Mouse (Mus musculus) heart, embryonic 11.5 days (tissue): ENCODE results near the gene Galnt14. TPM values are rescaled to one million over a fixed set of nuclear protein-coding genes. Genes with fewer than 3 reads are reported as not detected.

Experiments
- ATAC-seq: fragments of 200-750 bp; cut with Nextera tagmentation; replicated peaks from 2 replicates; pipeline ENCODE4 v1.8.0; 2017; ENCODE audit warnings: moderate library complexity; ENCODE audit not compliant: insufficient number of reproducible peaks, low FRiP score, low TSS enrichment
- H3K27ac ChIP-seq: fragments of 300-500 bp; sonication (generic); 2 replicates; pipeline ENCODE4 v1.5.1; 2014; ENCODE audit warnings: mild to moderate bottlenecking, low read depth, low read length
- H3K27me3 ChIP-seq: fragments of 300-500 bp; sonication (generic); 2 replicates; pipeline ENCODE4 v1.6.1; 2014; ENCODE audit warnings: mild to moderate bottlenecking, low read length, mixed read lengths; ENCODE audit not compliant: control insufficient read depth, insufficient read depth
- H3K36me3 ChIP-seq: fragments of 300-500 bp; sonication (generic); 2 replicates; pipeline ENCODE4 v1.6.1; 2014; ENCODE audit warnings: mild to moderate bottlenecking, low read length, moderate library complexity, mixed read lengths; ENCODE audit not compliant: control insufficient read depth, insufficient read depth
- H3K4me1 ChIP-seq: fragments of 300-500 bp; sonication (generic); 2 replicates; pipeline ENCODE4 v1.6.1; 2014; ENCODE audit warnings: low read length; ENCODE audit not compliant: control insufficient read depth, insufficient read depth
- H3K4me2 ChIP-seq: fragments of 300-500 bp; sonication (generic); 2 replicates; pipeline ENCODE4 v1.6.1; 2014; ENCODE audit warnings: mild to moderate bottlenecking, moderate library complexity
- H3K4me3 ChIP-seq: fragments of 300-500 bp; sonication (generic); 2 replicates; pipeline ENCODE4 v1.5.1; 2014; ENCODE audit warnings: low read depth, low read length
- H3K9ac ChIP-seq: fragments of 300-500 bp; sonication (generic); 2 replicates; pipeline ENCODE4 v1.6.1; 2014; ENCODE audit warnings: mild to moderate bottlenecking, low read depth, low read length, moderate library complexity
- H3K9me3 ChIP-seq: fragments of 300-500 bp; sonication (generic); replicated peaks from 2 replicates; pipeline ENCODE4 v1.6.1; 2016; ENCODE audit warnings: low read length; ENCODE audit not compliant: control insufficient read depth
- WGBS: fragments of 180-500 bp; shearing (Covaris S2); extraction: QIAGEN DNeasy Blood & Tissue Kit; methylation state at CpG from one replicate; pipeline ENCODE4 v1.1.7; 2014; ENCODE audit not compliant: insufficient replicate concordance; 5-methylcytosine and 5-hydroxymethylcytosine counted together
- polyA plus RNA-seq: library from polyadenylated mRNA; unstranded; fragments of >200 nt; fragmentation: Nextera tagmentation; extraction: Ambion mirVana; gene quantifications from 2 replicates; pipeline ENCODE4 v1.2.1, GENCODE M21; 2014

The Galnt14 gene
- polyA plus RNA-seq, 1 experiment from 2014 or later: 2.1 TPM

- Histone ChIP-seq H3K4me1 (no peaks in the 10 kb centered on the region), H3K9ac (no peak overlapping the region), H3K27me3 (no peaks in the 10 kb centered on the region), H3K9me3 (no peaks in the 10 kb centered on the region), H3K4me2 (no peak overlapping the region), H3K4me3 (no peak overlapping the region), H3K27ac (no peak overlapping the region), H3K36me3 (no peaks in the 10 kb centered on the region)
- ATAC-seq: no peak
- WGBS: 84% methylated on average over 12 of the region's 12 CpGs
Observed at GRCm38 (mm10) chr17:73548783-73549566, 161.3 kb downstream of the Galnt14 start.

- 71% methylated on average over 7 of the region's 7 CpGs for WGBS
- H3K9me3 ChIP-seq: no peaks in the 10 kb centered on the region
- H3K4me2 ChIP-seq: no peak overlapping the region
- no peaks in the 10 kb centered on the region for H3K4me1 ChIP-seq
- no peak overlapping the region for H3K4me3 ChIP-seq
- no peaks in the 10 kb centered on the region for H3K36me3 ChIP-seq
- H3K27me3 ChIP-seq: no peaks in the 10 kb centered on the region
- no peak overlapping the region for H3K27ac ChIP-seq
- H3K9ac ChIP-seq: no peak overlapping the region
- no peak for ATAC-seq
Observed at GRCm38 (mm10) chr17:73548119-73548518, 162.1 kb downstream of the Galnt14 start.

DNA sequence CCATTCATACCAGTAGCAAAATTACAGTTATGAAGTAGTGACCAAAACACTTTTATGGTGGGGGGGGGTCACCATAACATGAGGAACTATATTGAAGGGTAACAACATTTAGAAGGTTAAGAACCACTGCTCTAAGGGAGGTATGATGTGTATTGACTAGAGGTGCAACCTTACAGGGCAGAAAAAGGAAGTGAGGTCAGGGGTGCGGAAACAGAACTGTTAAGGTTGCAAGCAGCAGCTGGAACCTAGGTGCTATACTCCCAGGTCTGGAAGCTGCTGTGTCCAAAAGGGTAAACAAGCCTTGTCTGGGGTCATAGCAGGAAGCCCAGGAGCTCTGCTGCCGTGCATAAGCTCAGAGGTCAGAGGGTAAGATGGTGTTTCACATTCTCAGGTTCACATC is 162.8 kb downstream of the Galnt14 start:
- H3K4me3 ChIP-seq: no peak overlapping the region
- 69% methylated on average over 2 of the region's 2 CpGs for WGBS
- no peaks in the 10 kb centered on the region for H3K4me1 ChIP-seq

DNA sequence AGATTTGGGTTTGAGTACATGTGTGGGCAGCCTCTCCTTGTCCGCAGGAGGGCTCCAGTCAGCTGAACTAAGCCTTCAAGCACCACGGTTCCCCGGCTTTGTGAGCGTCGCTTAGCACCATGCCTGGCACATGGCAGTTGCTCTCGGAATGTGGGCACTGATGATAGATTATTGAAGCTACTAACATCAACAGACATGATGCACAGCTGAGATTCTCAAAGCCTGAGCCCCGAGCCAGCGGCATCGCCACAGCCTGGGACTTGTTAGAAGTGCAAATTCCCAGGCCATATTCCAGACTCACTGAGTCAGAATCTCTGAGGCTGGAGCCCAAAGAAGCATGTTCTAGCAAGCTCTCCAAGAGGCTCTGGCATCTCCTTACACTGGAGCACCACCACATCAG is 168.3 kb downstream of the Galnt14 start:
- Histone ChIP-seq H3K4me1 (no peaks in the 10 kb centered on the region), H3K27ac (no peak overlapping the region), H3K9ac (no peak overlapping the region), H3K27me3 (0 out of 2 replicates have a peak, but pooled peaks cover 2% of the 10 kb centered on the region), H3K9me3 (no peaks in the 10 kb centered on the region), H3K36me3 (no peaks in the 10 kb centered on the region), H3K4me3 (no peak overlapping the region), H3K4me2 (no peak overlapping the region)
- no peak for ATAC-seq
- WGBS: 77% methylated on average over 9 of the region's 9 CpGs

More for the DNA sequence above, 162.8 kb downstream of the Galnt14 start:
- Histone ChIP-seq H3K9ac (no peak overlapping the region), H3K27me3 (no peaks in the 10 kb centered on the region), H3K36me3 (no peaks in the 10 kb centered on the region), H3K27ac (no peak overlapping the region), H3K9me3 (no peaks in the 10 kb centered on the region), H3K4me2 (no peak overlapping the region)
- ATAC-seq: no peak

- H3K27ac ChIP-seq: no peak overlapping the region
Observed at GRCm38 (mm10) chr17:73541233-73541570, 169.1 kb downstream of the Galnt14 start.

GRCm38 (mm10) chr17:73540409-73541232 is 169.6 kb downstream of the Galnt14 start:
- Histone ChIP-seq H3K4me3 (no peak overlapping the region), H3K9ac (no peak overlapping the region), H3K36me3 (no peaks in the 10 kb centered on the region), H3K27me3 (0 out of 2 replicates have a peak, but pooled peaks cover 2% of the 10 kb centered on the region), H3K4me1 (no peaks in the 10 kb centered on the region), H3K4me2 (no peak overlapping the region), H3K27ac (no peak overlapping the region), H3K9me3 (no peaks in the 10 kb centered on the region)
- no peak for ATAC-seq
- 45% methylated on average over 14 of the region's 14 CpGs for WGBS

More at GRCm38 (mm10) chr17:73541233-73541570, 169.1 kb downstream of the Galnt14 start:
- Histone ChIP-seq H3K9ac (no peak overlapping the region), H3K4me3 (no peak overlapping the region), H3K4me2 (no peak overlapping the region), H3K36me3 (no peaks in the 10 kb centered on the region), H3K27me3 (0 out of 2 replicates have a peak, but pooled peaks cover 2% of the 10 kb centered on the region), H3K9me3 (no peaks in the 10 kb centered on the region), H3K4me1 (no peaks in the 10 kb centered on the region)
- 30% methylated on average over 1 of the region's 1 CpGs for WGBS
- ATAC-seq: no peak

DNA sequence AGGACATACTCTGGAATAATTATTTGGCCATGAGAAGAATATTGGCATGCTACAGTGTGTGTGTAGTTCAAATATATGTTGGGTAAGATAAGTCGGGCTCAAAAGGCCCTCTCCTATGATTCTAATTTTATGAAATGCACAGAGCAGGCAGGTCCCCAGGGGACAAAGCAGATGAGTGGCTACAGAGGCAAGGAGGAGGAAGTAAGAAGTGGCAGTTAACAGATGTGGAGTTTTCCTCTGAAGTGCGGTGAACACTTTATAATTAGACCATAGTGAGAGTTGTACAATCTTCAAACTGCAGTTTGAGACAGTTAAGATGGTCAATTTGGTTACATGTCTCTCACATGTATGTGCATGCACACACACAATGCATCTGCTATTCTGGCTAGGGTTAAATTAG is 178.4 kb downstream of the Galnt14 start:
- Histone ChIP-seq H3K36me3 (no peaks in the 10 kb centered on the region), H3K27me3 (no peaks in the 10 kb centered on the region), H3K4me1 (no peaks in the 10 kb centered on the region), H3K9ac (no peak overlapping the region), H3K27ac (no peak overlapping the region), H3K4me2 (no peak overlapping the region), H3K4me3 (no peak overlapping the region), H3K9me3 (no peaks in the 10 kb centered on the region)
- no peak for ATAC-seq
- WGBS: 83% methylated on average over 2 of the region's 2 CpGs

DNA sequence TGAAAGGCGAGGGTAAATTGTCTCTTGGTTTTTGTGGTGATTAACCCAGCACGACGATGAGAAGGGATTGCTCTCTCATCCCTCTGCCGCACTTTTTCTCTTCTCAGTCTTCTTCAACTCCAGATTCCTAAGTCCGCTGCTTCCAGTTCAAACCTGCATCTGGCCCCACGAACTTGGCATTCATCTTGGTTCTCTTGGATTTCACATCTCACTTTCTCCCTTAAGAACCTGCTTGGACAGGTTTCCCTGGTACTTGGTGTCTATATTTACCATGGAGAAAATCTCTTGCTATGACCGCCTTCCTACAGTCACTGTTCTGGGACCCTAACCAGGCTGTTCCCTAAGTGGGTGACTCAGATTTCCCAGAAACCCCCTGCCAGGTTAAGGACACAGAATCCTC is 188.1 kb downstream of the Galnt14 start:
- no peaks in the 10 kb centered on the region for H3K36me3 ChIP-seq
- H3K27ac ChIP-seq: no peak overlapping the region
- no peak overlapping the region for H3K4me3 ChIP-seq
- no peak overlapping the region for H3K4me2 ChIP-seq
- WGBS: 81% methylated on average over 7 of the region's 7 CpGs
- no peak for ATAC-seq
- no peaks in the 10 kb centered on the region for H3K27me3 ChIP-seq
- H3K4me1 ChIP-seq: no peaks in the 10 kb centered on the region
- no peak overlapping the region for H3K9ac ChIP-seq
- no peaks in the 10 kb centered on the region for H3K9me3 ChIP-seq
